Mouse (Mus musculus) frontal cortex, postnatal 36 days (tissue): ENCODE data around the gene Pip5k1b.

Source experiments
- DNase-seq, 2 experiments: peaks; one replicate each; pipeline ENCODE4 v3.0.0; 2022; ENCODE audit warnings: low spot score in 2 of 2

The Pip5k1b gene

DNA sequence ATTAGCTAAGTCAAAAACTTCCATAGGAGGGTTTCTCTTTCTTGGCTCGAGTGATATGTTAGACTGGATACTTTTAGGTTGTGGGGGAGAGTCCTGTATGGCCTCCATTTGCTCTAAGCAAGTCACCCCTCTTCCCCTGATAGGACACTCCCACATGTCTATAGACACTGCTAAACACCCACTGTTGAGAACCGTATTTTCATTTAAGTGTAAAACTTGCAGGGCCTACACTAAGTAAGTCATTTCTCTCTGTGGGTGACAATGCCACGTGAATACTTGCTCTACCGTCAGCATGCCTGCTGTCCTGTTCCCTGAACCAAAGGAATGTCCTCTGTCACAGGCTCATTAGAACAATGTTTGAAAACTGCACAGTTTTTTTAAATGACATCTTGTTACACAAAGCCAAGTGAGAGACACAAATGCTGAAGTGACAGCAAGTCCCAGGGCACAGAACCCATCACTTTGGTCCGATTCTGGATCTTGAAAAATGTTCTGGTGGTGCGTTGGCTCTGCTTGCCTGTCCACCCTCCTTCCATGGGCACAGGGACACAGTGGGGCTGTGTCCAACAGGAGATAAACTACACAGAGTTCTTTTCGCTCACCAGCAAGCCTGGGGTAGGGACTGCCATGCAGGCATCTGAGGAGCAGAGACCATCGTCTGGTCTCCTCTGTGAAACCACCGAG lies 138.6 kb downstream of the Pip5k1b start:
- peak in 1 of 2 experiments; percentile 13 for DNase-seq

DNA sequence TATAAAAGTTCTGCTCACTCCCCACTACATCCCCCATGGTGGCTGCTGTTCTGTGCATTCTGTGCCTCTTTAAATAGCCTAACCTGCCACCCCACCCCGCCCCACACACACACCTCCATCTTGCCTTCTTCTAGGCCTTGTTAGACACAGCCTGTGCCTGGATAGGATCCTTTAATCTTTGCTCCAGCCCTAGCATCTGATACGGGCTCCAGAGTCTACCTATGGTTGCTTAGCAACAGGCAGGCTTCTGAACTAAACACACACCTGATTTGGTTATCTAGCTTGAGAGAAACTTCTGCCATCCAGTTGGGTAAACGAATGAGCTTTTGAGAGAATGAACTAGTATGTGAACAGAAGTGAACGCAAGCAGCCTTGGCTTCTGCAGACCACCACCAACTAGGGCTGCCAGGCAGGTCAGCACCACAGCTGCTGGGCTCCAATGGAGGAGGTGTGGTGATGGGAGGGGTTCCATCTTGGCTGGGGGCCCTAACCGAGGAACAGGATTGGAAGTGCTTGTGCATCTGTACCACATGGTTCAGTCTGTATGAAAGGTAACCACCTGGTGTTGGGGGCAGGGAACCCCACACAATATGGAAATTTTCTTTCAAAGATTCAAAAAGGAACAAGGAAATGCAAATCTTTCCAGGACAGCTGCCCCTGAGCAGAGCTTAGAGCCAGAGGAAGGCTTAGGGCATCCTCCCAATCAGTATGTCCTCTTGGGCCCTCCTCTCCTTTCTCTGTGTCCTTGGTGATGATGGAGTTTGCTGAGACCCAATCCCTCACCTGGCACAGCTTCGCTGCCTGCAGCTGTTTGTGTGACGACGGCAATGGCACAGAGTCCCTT lies 139.7 kb downstream of the Pip5k1b start:
- DNase-seq = no peak

GRCm38 (mm10) chr19:24408863-24409564 lies 146.7 kb downstream of the Pip5k1b start:
- DNase-seq = no peak

- DNase-seq = no peak
Observed at GRCm38 (mm10) chr19:24404716-24405115, 151.0 kb downstream of the Pip5k1b start.

DNA sequence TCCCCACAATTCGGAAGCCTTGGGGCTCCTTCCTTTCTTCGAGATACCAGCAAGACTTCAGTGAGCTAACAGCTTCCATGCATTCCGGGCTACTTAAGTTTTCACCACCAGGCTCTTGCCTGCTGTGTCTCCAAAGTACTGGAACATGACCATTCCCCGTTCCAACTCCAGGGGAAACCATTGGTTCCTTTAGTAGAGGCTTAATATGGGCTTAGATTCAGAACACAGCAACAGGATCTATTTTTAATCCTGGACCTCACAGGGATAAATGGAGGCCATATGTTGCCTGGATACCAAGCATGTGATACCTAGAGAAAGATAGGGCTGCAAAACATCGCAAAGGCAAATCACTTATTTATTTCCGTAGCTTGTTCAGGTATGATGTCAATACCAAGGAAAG lies 152.4 kb downstream of the Pip5k1b start:
- DNase-seq = peak in 1 of 2 experiments; percentile 13

DNA sequence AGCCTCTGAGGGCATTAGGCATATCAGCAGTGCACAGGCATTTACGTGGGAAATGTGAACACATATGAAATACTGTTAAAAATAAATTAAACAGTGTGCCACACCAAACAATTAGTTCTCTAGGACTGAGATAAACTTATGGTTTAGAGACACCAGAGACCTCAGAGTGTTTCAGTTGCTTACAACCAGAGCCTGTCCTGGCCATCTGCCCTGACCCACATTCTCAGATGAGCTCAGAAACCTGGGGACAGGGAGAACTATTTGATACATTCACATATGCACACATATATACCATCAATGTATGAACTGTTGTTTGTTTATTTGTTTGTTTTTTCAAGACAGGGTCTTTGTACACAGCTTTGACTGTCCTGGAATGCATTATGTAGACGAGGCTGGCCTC lies 161.8 kb downstream of the Pip5k1b start:
- no peak for DNase-seq

DNA sequence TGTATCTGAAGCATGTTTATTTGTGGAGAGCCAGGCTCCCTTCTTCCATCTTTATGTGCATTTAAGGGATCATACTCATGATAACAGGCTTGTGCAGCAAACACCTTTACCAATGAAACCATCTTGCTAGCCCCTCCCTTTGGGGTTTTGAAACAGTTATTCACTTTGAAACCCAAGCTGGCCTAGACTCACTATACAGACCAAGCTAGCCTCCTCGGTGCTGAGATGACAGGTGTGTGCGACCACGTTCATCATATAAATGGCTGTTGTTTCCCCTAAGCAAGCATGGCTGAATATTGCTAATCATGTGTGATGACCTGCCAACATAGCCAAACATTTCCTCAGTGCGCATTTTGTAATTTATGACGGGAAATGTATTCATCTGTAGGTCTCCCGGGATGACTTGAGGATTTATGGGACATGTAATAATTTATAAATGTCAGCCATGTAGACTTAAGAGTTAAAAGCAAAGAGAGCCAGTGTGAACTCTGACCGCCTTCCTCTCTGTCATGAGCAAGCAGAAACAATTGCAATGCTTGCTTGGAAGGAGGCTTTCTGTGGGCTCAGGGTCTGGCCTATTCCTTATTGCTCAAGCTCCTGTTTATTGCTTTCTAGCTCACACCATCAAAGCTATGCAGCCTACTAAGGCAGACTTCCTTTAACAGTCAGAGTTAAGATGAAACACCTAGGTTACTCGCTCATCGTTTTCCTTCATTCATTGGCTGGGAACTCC lies 164.0 kb downstream of the Pip5k1b start:
- no peak for DNase-seq

DNA sequence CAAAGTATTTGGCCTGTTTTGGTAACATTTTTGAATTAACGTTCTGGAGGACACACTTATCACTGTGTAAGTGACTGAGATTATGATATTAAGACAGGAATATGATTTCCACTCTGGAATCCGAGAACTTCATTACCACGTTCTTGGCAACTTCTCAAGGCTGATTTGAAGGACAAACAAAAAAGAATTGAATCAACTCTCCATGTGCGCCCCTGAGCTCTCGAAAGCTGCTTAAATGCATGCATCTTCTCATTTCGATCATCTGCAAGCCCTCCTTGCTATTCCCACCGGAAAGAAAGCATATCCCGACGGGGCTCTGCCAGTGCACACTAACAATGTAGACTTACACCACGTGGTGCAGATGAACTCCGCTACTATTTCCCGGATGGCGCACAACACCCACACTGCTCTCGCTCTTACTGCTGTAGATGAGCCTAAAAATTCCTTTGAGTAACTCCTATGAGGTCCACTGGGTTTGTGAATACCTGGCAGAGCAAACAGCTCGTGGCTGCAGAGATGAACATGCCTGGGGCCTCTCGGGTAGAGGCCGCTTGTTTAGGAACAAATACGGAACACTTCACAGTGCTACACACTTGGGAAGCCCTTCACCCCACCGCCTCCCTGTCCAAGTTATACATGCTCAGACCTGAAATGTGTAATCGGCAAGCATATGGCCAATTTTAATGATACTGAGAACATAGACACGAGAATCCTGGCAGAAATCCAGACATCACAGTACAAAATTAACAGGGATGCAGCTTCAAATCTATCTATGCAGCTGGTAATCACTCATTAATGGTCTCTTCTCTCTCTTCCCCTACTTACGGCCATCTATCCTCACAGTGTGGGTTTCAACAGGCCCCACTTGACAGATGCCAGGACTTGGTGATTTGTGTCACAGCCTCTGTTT lies 168.5 kb downstream of the Pip5k1b start:
- peak in 1 of 2 experiments; percentile 14 for DNase-seq

DNA sequence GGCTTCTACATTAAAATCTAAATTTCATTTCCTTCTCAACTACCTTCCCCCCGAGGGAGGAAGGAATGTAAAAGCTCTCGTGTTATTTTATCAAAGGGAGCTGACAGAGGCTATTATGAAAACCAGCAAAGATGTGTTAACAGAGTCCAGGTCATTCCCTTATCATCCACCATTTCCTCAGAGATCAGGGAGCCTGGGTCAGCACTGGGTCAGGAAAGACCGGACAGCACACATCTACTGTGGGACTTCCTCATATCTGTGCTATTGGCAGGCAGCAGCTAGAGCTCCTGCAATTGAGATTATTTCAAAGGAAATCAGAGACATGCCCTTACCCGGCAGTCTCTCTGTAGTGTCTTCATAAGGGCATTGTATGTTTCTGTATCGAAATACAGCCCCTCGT lies 177.2 kb downstream of the Pip5k1b start:
- DNase-seq = no peak

DNA sequence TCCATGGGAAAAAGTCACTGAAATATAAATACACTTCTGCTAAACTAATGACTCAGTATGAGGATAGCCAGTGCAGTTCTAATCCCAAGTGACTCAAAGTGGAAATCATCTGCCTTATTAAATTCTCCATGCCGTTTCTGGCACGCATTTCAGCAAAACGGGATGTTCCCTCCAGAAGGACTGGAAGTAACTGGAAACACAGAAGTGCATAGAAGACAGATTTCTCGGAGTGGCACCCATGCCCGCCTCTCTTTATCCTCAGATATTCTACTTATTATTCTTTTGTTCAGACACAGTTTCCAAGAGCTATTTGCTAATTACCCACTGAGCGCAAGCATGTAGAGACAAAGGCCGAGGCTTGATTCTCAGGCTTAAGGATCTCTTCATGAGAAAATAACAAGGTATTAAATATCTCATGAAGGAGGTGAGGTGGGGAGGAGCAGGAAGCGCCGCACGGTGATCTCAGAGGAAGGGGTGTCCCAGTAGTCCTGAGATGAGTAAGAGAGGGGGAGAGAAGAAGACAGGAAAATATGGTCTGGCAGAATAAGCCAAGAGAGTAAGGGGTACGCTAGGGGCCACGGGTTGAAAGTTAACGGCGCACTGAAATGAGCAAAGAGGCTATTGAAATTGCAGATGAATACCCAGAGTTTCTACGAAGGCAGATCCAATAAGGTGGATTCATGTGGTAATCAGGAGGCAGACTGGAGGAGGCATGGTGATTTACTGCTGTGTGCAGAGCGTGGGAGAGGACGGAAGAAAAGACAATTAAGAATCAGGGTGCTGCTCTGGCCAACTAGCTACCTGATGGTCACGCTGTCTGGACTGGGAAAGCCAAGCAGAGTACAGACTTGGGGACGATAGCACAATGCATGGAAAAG lies 183.7 kb downstream of the Pip5k1b start:
- DNase-seq = peak in 1 of 2 experiments; percentile 10

- no peak for DNase-seq
Observed at GRCm38 (mm10) chr19:24368419-24368818, 187.3 kb downstream of the Pip5k1b start.

DNA sequence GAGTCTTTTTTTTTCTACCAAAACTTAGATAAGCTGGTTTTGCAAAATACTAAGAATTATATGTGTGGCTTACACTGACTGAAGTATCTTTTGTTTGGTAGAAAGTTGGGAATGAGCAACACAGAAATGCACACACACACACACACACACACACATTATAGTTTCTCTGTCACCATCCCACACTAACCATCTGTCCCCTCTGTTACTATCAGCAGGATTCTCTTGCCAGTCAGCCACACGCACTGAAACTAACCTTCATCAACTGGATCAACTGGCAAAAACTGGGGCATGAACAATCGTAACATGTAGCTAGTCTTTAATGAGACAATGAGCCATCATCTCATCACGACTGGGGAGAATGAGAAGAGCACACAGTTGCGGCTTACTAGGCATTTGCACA lies 187.9 kb downstream of the Pip5k1b start:
- DNase-seq = peak in 1 of 2 experiments; percentile 38

GRCm38 (mm10) chr19:24366747-24367146 lies 188.9 kb downstream of the Pip5k1b start:
- no peak for DNase-seq

GRCm38 (mm10) chr19:24362626-24363321 lies 192.9 kb downstream of the Pip5k1b start:
- no peak for DNase-seq

DNA sequence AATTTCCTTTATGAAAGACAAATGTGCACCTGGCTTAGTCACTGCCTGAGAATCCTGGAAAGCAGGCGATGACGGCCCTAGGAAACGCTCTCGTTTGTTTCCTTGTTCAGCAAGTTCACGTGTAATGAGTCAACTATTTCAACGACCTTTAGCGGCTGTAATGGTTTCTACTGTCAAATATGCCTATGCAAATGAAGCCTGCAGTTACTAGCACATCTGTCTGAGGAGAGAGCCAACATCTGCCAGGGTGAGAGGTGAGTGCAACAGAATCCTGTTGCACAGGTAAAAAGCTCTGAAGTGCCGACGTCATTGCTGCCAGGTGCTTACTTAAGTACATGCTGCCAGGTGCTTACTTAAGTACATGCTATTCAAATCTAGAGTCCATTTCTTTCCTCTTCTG lies 196.4 kb downstream of the Pip5k1b start:
- DNase-seq = no peak

GRCm38 (mm10) chr19:24352298-24352959 lies 203.2 kb downstream of the Pip5k1b start:
- DNase-seq = no peak

DNA sequence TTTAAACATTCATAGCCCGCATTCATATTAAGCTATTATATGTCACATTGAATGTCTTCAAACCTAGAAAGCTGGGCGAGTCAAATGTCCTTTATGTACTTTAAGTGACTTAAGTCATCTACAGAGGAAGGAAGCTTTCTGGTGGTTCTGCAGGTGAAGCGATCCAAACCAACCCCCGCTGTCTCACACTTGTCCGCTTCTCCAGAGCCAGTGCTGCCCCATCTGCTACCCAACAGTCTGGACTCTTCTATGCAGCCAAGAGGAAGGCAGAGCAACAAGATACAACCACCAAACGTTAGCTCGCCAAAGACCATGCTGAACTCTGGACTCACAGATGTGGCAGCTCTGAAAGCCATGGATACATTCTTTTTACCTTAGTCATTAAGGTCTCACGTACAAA lies 211.2 kb downstream of the Pip5k1b start:
- DNase-seq = no peak

GRCm38 (mm10) chr19:24342786-24343185 lies 212.9 kb downstream of the Pip5k1b start:
- DNase-seq = no peak
